ENCODE assay signal across 19 mouse cellular contexts in the genomic region with DNA sequence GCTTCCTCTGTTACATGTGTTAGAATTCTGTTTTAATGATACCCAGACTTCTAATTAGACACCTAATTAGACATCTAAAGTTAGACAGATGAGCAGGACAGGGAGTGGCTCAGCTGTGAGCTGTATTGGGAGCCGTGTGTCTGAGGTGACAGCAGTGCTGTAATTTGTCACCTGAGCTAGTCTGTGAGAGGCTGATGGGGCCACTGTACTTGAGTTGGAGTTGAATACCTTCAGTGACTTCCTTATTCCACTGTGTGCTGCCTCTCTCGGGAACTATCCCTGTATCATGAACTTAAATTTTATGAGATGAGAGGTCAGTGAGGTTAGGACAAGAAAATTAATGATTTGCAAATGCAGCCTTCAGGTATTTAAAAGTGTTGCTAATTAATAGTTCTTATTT. TPM values are rescaled to one million over a fixed set of nuclear protein-coding genes. Genes with fewer than 3 reads are reported as not detected.
DNase-seq lines count a peak whose midpoint lies in the region; ATAC-seq and TF ChIP-seq lines count a peak whose summit lies in the region.
"Had no signal": no experiment of that assay in that cellular context is flagged by ENCODE, and none has a peak within 500 bp of the region (broad histone marks: within the 10 kb centered on the region; RNA-seq: fewer than 3 reads in every experiment).

No protein-coding gene starts in this region.

- no peaks in the 10 kb centered on the region for H3K27me3 ChIP-seq in kidney, adult 2 months (replicated peaks; ENCODE audit: control insufficient read depth, insufficient read depth, low read length)
- H3K27me3 ChIP-seq in kidney, embryonic 16.5 days (ENCODE audit: insufficient read depth, low read length), result no peaks in the 10 kb centered on the region
- no peaks in the 10 kb centered on the region for H3K27me3 ChIP-seq in intestine, embryonic 15.5 days (replicated peaks)
- no peaks in the 10 kb centered on the region for H3K27me3 ChIP-seq in intestine, embryonic 16.5 days (replicated peaks; ENCODE audit: control insufficient read depth, insufficient read depth, low read length)
- H3K27me3 ChIP-seq: embryonic facial prominence, embryonic 12.5 days; forebrain, embryonic 13.5 days; forebrain, embryonic 15.5 days had no signal

- H3K4me3 ChIP-seq in kidney, adult 2 months (ENCODE audit: insufficient read depth, low read depth, low read length), result no peak overlapping the region
- H3K4me3 ChIP-seq in kidney, embryonic 16.5 days (ENCODE audit: low read length), result no peak overlapping the region
- no peak overlapping the region for H3K4me3 ChIP-seq in intestine, embryonic 15.5 days (replicated peaks)
- no peak overlapping the region for H3K4me3 ChIP-seq in intestine, embryonic 16.5 days (ENCODE audit: low read length)
- H3K4me3 ChIP-seq: embryonic facial prominence, embryonic 10.5 days; embryonic facial prominence, embryonic 12.5 days; forebrain, embryonic 13.5 days; forebrain, embryonic 15.5 days had no signal

- DNase-seq in kidney, adult 2 months, result peak; percentile 30
- no peak for DNase-seq in cerebellum, adult 9-10 months
- no peak for DNase-seq in cerebellum, postnatal 4 days (ENCODE audit: low spot score in 2 of 2)
- DNase-seq: adrenal gland, adult 2 months; adrenal gland, postnatal 10 days; adrenal gland, postnatal 25 days; cerebellum, adult 11 months; cerebellum, adult 18-20 months; cerebellum, adult 8-10 months; cerebellum, postnatal 10 days; cerebellum, postnatal 36 days; forebrain, postnatal 0 days had no signal

- no peak for ATAC-seq in kidney, embryonic 16.5 days (ENCODE audit: low FRiP score, low TSS enrichment)
- peak; percentile 65; the same call in 1 of the 2 replicates for ATAC-seq in intestine, embryonic 15.5 days
- ATAC-seq in intestine, embryonic 16.5 days, result peak; percentile 77
- ATAC-seq: forebrain, embryonic 13.5 days; forebrain, embryonic 15.5 days; forebrain, postnatal 0 days had no signal

- no peaks in the 10 kb centered on the region for H3K9me3 ChIP-seq in kidney, embryonic 16.5 days (ENCODE audit: low read length)
- no peaks in the 10 kb centered on the region for H3K9me3 ChIP-seq in intestine, embryonic 15.5 days
- no peaks in the 10 kb centered on the region for H3K9me3 ChIP-seq in intestine, embryonic 16.5 days (ENCODE audit: control insufficient read depth, low read length)
- H3K9me3 ChIP-seq: embryonic facial prominence, embryonic 10.5 days; embryonic facial prominence, embryonic 12.5 days; forebrain, embryonic 13.5 days; forebrain, embryonic 15.5 days had no signal

- no peak for TF ChIP-seq CTCF in kidney, adult 2 months (conservative IDR thresholded peaks at IDR 0.05; ENCODE audit: insufficient read depth, insufficient read length, low read depth, low read length)

- H3K9ac ChIP-seq in kidney, embryonic 16.5 days (replicated peaks; ENCODE audit: low read length), result no peak overlapping the region
- H3K9ac ChIP-seq in intestine, embryonic 15.5 days, result no peak overlapping the region
- H3K9ac ChIP-seq in intestine, embryonic 16.5 days (ENCODE audit: low read depth, low read length), result no peak overlapping the region
- H3K9ac ChIP-seq: embryonic facial prominence, embryonic 12.5 days; forebrain, embryonic 13.5 days; forebrain, embryonic 15.5 days; forebrain, postnatal 0 days had no signal

- 26% methylated on average over 2 of the region's 2 CpGs for WGBS in kidney, adult 2 months
- WGBS in kidney, embryonic 16.5 days, result 14% methylated on average over 2 of the region's 2 CpGs
- 31% methylated on average over 2 of the region's 2 CpGs for WGBS in intestine, embryonic 15.5 days
- 46% methylated on average over 2 of the region's 2 CpGs for WGBS in intestine, embryonic 16.5 days

- no peak overlapping the region for H3K4me2 ChIP-seq in kidney, embryonic 16.5 days (replicated peaks; ENCODE audit: low read depth, low read length)
- H3K4me2 ChIP-seq in intestine, embryonic 15.5 days (replicated peaks), result no peak overlapping the region
- no peak overlapping the region for H3K4me2 ChIP-seq in intestine, embryonic 16.5 days (ENCODE audit: low read depth, low read length)
- H3K4me2 ChIP-seq: embryonic facial prominence, embryonic 12.5 days; forebrain, embryonic 13.5 days; forebrain, embryonic 15.5 days had no signal

- no peak for TF ChIP-seq POLR2A in kidney, adult 2 months (IDR thresholded peaks at IDR 0.05; ENCODE audit: low read depth, low read length)

- H3K27ac ChIP-seq in kidney, adult 2 months (ENCODE audit: insufficient read depth, low read depth, low read length), result no peak overlapping the region
- no peak overlapping the region for H3K27ac ChIP-seq in kidney, embryonic 16.5 days (ENCODE audit: low read length)
- H3K27ac ChIP-seq in intestine, embryonic 15.5 days, result no peak overlapping the region
- H3K27ac ChIP-seq in intestine, embryonic 16.5 days (ENCODE audit: low read length), result no peak overlapping the region
- H3K27ac ChIP-seq: embryonic facial prominence, embryonic 10.5 days; embryonic facial prominence, embryonic 12.5 days; forebrain, embryonic 13.5 days; forebrain, embryonic 15.5 days had no signal

- H3K36me3 ChIP-seq in kidney, adult 2 months (ENCODE audit: control insufficient read depth, insufficient read depth, low read length), result peaks cover 2% of the 10 kb centered on the region
- peaks cover 7% of the 10 kb centered on the region for H3K36me3 ChIP-seq in kidney, embryonic 16.5 days (ENCODE audit: insufficient read depth, low read length)
- no peaks in the 10 kb centered on the region for H3K36me3 ChIP-seq in intestine, embryonic 15.5 days
- no peaks in the 10 kb centered on the region for H3K36me3 ChIP-seq in intestine, embryonic 16.5 days (ENCODE audit: control insufficient read depth, insufficient read depth, low read length)

- peaks cover 3% of the 10 kb centered on the region; the same call in 1 of the 2 replicates for H3K4me1 ChIP-seq in kidney, adult 2 months (ENCODE audit: control insufficient read depth, insufficient read depth, low read length)
- 0 out of 2 replicates have a peak, but pooled peaks cover 4% of the 10 kb centered on the region for H3K4me1 ChIP-seq in kidney, embryonic 16.5 days (ENCODE audit: insufficient read depth, low read length)
- no peaks in the 10 kb centered on the region for H3K4me1 ChIP-seq in intestine, embryonic 15.5 days (replicated peaks)
- no peaks in the 10 kb centered on the region for H3K4me1 ChIP-seq in intestine, embryonic 16.5 days (ENCODE audit: control insufficient read depth, insufficient read depth, low read length)
- H3K4me1 ChIP-seq: embryonic facial prominence, embryonic 10.5 days; embryonic facial prominence, embryonic 12.5 days; forebrain, embryonic 13.5 days; forebrain, embryonic 15.5 days had no signal

RNA-seq across cellular contexts. Expression of a gene that starts 31.3 kb away (rescaled TPM):
- 3.3 and 4.1 TPM in 2 replicates for polyA plus RNA-seq in kidney, adult 2 months (2012; rRNA removed)
- 3.0 and 4.7 TPM in 2 replicates for polyA plus RNA-seq in kidney, embryonic 16.5 days (2015; fragmentation: Nextera tagmentation; extraction: Ambion mirVana)
- polyA plus RNA-seq in intestine, embryonic 15.5 days (2015; fragmentation: Nextera tagmentation; extraction: Ambion mirVana), result 2.8 and 3.8 TPM in 2 replicates
- 2.3 and 2.6 TPM in 2 replicates for polyA plus RNA-seq in intestine, embryonic 16.5 days (2015; fragmentation: Nextera tagmentation; extraction: Ambion mirVana)

RNA-seq across cellular contexts. Expression of a gene that starts 39.8 kb away (rescaled TPM):
- polyA plus RNA-seq in kidney, adult 2 months (2012; rRNA removed), result 3.9 and 4.3 TPM in 2 replicates
- polyA plus RNA-seq in kidney, embryonic 16.5 days (2015; fragmentation: Nextera tagmentation; extraction: Ambion mirVana), result 15.4 and 15.8 TPM in 2 replicates
- 18.0 and 18.8 TPM in 2 replicates for polyA plus RNA-seq in intestine, embryonic 15.5 days (2015; fragmentation: Nextera tagmentation; extraction: Ambion mirVana)
- polyA plus RNA-seq in intestine, embryonic 16.5 days (2015; fragmentation: Nextera tagmentation; extraction: Ambion mirVana), result 17.1 and 17.9 TPM in 2 replicates
